Mouse (Mus musculus) NIH3T3 (cell line): ENCODE data around the gene Kpna1.

ENCODE experiments used
- DNase-seq: peaks from one replicate; pipeline ENCODE4 v3.0.0-alpha.2; 2012; ENCODE audit warnings: low read depth

Gene Kpna1

DNA sequence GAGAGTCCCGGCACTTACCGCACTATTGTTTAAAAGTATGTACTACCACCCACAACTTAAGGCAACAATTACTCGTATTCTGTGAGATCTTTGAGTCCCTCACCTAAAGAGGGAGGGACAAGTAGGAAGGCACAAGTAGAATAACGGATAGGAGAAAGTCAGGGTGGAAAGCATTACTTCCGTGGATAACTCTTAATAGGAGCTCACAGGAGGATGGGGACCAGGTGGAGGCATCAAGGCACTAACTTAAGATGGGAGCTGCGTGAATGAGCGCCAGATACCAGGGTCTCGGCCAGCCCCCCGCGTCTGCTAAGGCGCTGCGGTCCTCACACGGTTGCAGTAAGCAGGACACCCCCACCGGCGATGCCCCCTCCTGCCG, 92.5 kb downstream of the Kpna1 start:
- no peak for DNase-seq

DNA sequence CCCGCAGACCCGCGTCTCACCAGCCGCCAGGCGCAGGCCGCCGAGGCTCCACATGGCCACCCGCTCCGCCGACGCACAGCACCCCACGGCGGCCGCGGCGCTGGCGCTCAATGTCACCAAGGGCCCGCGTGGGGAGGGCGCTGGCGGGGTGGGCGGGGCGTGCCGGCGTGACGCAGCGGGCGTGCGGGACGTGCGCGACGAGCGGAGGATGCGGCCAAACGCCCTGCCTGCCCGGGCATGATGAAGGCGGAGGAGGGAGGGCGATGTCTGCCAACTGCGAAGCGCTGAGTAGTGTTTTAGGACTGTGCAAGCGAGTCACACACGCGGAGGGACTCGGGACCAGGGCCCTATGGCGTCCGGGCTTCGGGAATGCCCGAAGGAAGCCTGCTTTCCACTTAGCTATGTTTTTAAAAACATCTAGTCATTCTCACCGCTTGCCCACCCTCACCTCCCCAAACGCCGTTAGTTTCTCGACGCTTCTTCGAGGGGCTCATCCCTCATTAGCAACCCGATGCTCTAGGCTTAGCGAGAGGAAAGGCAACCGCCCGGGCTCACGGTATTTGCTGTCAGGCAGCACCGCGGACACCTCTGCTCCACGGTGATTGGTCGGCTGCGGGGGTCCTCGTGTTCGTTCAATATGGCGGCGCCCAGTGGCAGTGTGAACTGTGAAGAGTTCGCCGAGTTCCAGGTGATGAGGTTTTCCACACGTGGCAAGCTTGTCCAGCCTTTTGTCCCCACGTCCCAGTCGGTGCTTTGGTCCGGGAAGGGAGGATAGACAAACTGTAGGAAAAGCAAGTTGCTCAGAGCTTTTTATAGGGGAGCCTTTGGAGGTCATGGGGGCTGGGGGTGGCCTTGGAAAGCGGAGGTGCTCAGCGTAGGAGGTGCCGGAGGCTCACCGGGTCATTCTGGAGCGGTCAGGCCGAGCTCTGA, 93.2 kb downstream of the Kpna1 start, which contains the start of the genes Fam162a and Ccdc58:
TSS of gene Fam162a (minus strand) at position 145 of the 930 bp plus-strand sequence.
TSS of gene Ccdc58 (plus strand) at position 236 of the 930 bp plus-strand sequence.
- peak; percentile 91 for DNase-seq

DNA sequence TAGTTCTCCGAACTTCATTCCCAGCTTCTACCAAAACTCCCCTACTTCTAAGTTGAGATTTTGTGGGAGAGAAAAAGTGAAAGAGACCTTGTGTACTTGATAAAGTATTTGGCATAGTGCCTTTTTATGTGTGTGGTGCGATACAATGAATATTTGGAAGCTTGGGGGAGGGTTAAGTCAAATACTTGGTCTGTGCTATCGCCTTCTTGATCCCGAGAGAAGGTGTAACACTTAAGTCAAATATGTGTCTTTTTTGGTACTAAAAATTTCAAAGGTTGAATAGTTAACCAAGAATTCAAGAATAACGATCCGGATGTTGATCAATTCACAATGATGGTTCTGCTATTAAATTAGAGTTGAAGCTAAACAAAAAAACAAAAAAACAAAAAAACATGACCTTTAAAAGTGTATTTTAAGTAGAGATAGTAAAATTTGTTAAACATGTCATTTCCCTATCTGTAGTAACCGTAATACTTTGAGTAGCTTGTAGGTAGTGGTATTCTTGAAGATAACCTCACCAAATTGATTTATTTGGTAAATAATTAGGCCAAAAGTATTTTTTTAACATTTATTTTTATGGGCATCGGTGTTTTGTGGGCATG, 94.0 kb downstream of the Kpna1 start:
- no peak for DNase-seq

DNA sequence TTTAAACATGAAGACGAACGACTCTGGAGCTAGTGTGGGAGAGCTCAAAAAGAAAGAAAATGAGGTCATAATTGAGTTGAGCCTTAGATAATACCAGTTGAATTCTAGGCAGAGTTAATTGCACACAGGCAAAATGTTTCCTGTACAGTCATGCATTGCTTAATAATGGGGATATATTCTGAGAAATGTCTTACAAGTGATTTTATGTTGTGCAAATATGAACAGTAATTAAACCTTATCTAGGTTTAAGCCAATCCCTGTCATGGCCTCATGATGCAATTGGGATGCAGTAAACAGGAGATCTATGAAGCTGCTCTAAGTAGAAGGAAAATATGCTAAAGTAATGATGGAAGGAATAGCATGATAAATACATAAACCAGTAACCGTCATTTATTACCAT, 96.2 kb downstream of the Kpna1 start:
- no peak for DNase-seq

DNA sequence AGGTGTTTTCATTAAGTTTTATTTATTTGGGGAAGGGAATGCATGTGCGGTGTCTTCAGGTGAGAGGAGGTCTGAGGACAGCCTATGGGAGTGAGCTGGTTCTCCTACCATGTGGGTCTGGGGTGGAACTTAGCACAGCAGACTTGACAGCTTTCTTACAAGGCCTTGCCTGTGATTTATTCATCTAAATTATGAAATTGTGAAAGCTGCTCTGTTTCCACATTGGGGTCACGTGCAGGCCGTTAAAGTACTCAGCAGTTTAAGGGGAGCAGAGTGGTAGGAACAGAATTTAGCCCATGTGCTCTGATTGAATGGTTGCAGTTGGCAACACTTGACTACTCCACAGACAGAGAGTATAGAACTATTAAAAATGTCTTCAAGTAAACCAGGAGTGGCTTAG, 101.4 kb downstream of the Kpna1 start:
- DNase-seq = peak; percentile 8
